In the genomic region with DNA sequence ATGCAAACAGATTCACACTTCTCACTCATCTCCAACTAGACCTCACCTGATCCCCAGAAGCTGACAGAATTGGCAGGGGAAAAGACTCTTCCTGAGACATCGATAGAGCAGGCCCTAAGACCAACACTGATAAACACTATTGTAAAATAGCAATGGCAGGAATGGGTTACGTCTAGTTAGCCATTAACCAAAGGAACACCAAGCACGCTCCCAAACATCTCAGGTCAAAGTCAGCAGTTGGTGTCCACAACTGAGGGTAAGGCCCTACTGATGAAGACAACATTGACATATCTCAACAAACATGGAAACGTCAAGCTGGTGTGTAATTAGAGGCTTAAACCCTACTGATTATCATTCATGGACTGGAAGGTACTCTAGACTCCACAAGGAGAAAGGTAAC, we compare ENCODE assay signal across 28 mouse cellular contexts. TPM values are rescaled to one million over a fixed set of nuclear protein-coding genes. Genes with fewer than 3 reads are reported as not detected.
DNase-seq lines count a peak whose midpoint lies in the region; ATAC-seq and TF ChIP-seq lines count a peak whose summit lies in the region.
"Had no signal": no experiment of that assay in that cellular context is flagged by ENCODE, and none has a peak within 500 bp of the region (broad histone marks: within the 10 kb centered on the region; RNA-seq: fewer than 3 reads in every experiment).

No protein-coding gene starts in this region.

- H3K9me3 ChIP-seq in intestine, embryonic 16.5 days (ENCODE audit: control insufficient read depth, low read length) = no peaks in the 10 kb centered on the region
- no peaks in the 10 kb centered on the region for H3K9me3 ChIP-seq in intestine, embryonic 15.5 days
- peaks cover 4% of the 10 kb centered on the region; the same call in 1 of the 2 replicates for H3K9me3 ChIP-seq in kidney, embryonic 16.5 days (ENCODE audit: low read length)
- no peaks in the 10 kb centered on the region for H3K9me3 ChIP-seq in liver, embryonic 11.5 days (ENCODE audit: control insufficient read depth, low read length)
- no peaks in the 10 kb centered on the region; the same call in 1 of the 2 replicates for H3K9me3 ChIP-seq in liver, postnatal 0 days (ENCODE audit: low read length)
- no peaks in the 10 kb centered on the region for H3K9me3 ChIP-seq in forebrain, embryonic 13.5 days (replicated peaks)
- H3K9me3 ChIP-seq: embryonic facial prominence, embryonic 12.5 days; limb, embryonic 10.5 days; limb, embryonic 15.5 days; lung, embryonic 15.5 days; midbrain, embryonic 15.5 days; neural tube, embryonic 15.5 days; stomach, embryonic 15.5 days had no signal

- no peak overlapping the region for H3K9ac ChIP-seq in intestine, embryonic 16.5 days (ENCODE audit: low read depth, low read length)
- no peak overlapping the region for H3K9ac ChIP-seq in intestine, embryonic 15.5 days
- H3K9ac ChIP-seq in kidney, embryonic 16.5 days (replicated peaks; ENCODE audit: low read length) = no peak overlapping the region
- no peak overlapping the region for H3K9ac ChIP-seq in liver, embryonic 11.5 days (ENCODE audit: low read depth, low read length)
- no peak overlapping the region for H3K9ac ChIP-seq in liver, postnatal 0 days (replicated peaks)
- H3K9ac ChIP-seq in forebrain, embryonic 13.5 days = no peak overlapping the region
- H3K9ac ChIP-seq: embryonic facial prominence, embryonic 12.5 days; forebrain, embryonic 15.5 days; limb, embryonic 15.5 days; lung, embryonic 15.5 days; midbrain, embryonic 15.5 days; neural tube, embryonic 15.5 days; stomach, embryonic 15.5 days had no signal

- H3K27me3 ChIP-seq in intestine, embryonic 16.5 days (replicated peaks; ENCODE audit: control insufficient read depth, insufficient read depth, low read length) = no peaks in the 10 kb centered on the region
- no peaks in the 10 kb centered on the region for H3K27me3 ChIP-seq in intestine, embryonic 15.5 days (replicated peaks)
- no peaks in the 10 kb centered on the region for H3K27me3 ChIP-seq in kidney, embryonic 16.5 days (ENCODE audit: insufficient read depth, low read length)
- H3K27me3 ChIP-seq in liver, embryonic 11.5 days (replicated peaks; ENCODE audit: control insufficient read depth, insufficient read depth, low read length) = no peaks in the 10 kb centered on the region
- no peaks in the 10 kb centered on the region for H3K27me3 ChIP-seq in liver, postnatal 0 days (ENCODE audit: insufficient read depth, low read length)
- H3K27me3 ChIP-seq in forebrain, embryonic 13.5 days = no peaks in the 10 kb centered on the region
- H3K27me3 ChIP-seq: embryonic facial prominence, embryonic 12.5 days; forebrain, embryonic 15.5 days; limb, embryonic 15.5 days; lung, embryonic 15.5 days; midbrain, embryonic 15.5 days; neural tube, embryonic 15.5 days; Patski; stomach, embryonic 15.5 days had no signal

- TF ChIP-seq CTCF in liver, postnatal 0 days (IDR thresholded peaks at IDR 0.05; ENCODE audit: low read depth) = no peak

- H3K4me1 ChIP-seq in intestine, embryonic 16.5 days (ENCODE audit: control insufficient read depth, insufficient read depth, low read length) = no peaks in the 10 kb centered on the region
- no peaks in the 10 kb centered on the region for H3K4me1 ChIP-seq in intestine, embryonic 15.5 days (replicated peaks)
- no peaks in the 10 kb centered on the region for H3K4me1 ChIP-seq in kidney, embryonic 16.5 days (ENCODE audit: insufficient read depth, low read length)
- no peaks in the 10 kb centered on the region for H3K4me1 ChIP-seq in liver, embryonic 11.5 days (replicated peaks; ENCODE audit: control insufficient read depth, insufficient read depth, low read length)
- no peaks in the 10 kb centered on the region for H3K4me1 ChIP-seq in liver, postnatal 0 days (ENCODE audit: insufficient read depth)
- H3K4me1 ChIP-seq in forebrain, embryonic 13.5 days = no peaks in the 10 kb centered on the region
- H3K4me1 ChIP-seq: embryonic facial prominence, embryonic 12.5 days; forebrain, embryonic 15.5 days; limb, embryonic 10.5 days; limb, embryonic 15.5 days; lung, embryonic 15.5 days; midbrain, embryonic 10.5 days; midbrain, embryonic 15.5 days; neural tube, embryonic 15.5 days; stomach, embryonic 15.5 days had no signal

- no peak overlapping the region for H3K4me3 ChIP-seq in intestine, embryonic 16.5 days (ENCODE audit: low read length)
- H3K4me3 ChIP-seq in intestine, embryonic 15.5 days (replicated peaks) = no peak overlapping the region
- H3K4me3 ChIP-seq in kidney, embryonic 16.5 days (ENCODE audit: low read length) = no peak overlapping the region
- no peak overlapping the region for H3K4me3 ChIP-seq in liver, embryonic 11.5 days (ENCODE audit: low read depth, low read length)
- H3K4me3 ChIP-seq in liver, postnatal 0 days (ENCODE audit: low read depth, low read length) = no peak overlapping the region
- H3K4me3 ChIP-seq in forebrain, embryonic 13.5 days = no peak overlapping the region
- H3K4me3 ChIP-seq: embryonic facial prominence, embryonic 12.5 days; forebrain, embryonic 15.5 days; gastrocnemius, adult 2 months; limb, embryonic 10.5 days; limb, embryonic 15.5 days; lung, embryonic 15.5 days; midbrain, embryonic 10.5 days; midbrain, embryonic 15.5 days; neural tube, embryonic 15.5 days; stomach, embryonic 15.5 days had no signal

- H3K4me2 ChIP-seq in intestine, embryonic 16.5 days (ENCODE audit: low read depth, low read length) = no peak overlapping the region
- no peak overlapping the region for H3K4me2 ChIP-seq in intestine, embryonic 15.5 days (replicated peaks)
- no peak overlapping the region for H3K4me2 ChIP-seq in kidney, embryonic 16.5 days (replicated peaks; ENCODE audit: low read depth, low read length)
- H3K4me2 ChIP-seq in liver, embryonic 11.5 days = no peak overlapping the region
- no peak overlapping the region for H3K4me2 ChIP-seq in liver, postnatal 0 days (ENCODE audit: low read depth, low read length)
- H3K4me2 ChIP-seq in forebrain, embryonic 13.5 days = no peak overlapping the region
- H3K4me2 ChIP-seq: embryonic facial prominence, embryonic 12.5 days; forebrain, embryonic 15.5 days; limb, embryonic 15.5 days; lung, embryonic 15.5 days; midbrain, embryonic 15.5 days; neural tube, embryonic 15.5 days; stomach, embryonic 15.5 days had no signal

- 0 out of 2 replicates have a peak, but pooled peaks have one; percentile 8 for TF ChIP-seq EP300 in liver, postnatal 0 days (IDR thresholded peaks at IDR 0.05; ENCODE audit: low read depth)

- peak; percentile 44; the same call in 1 of the 2 replicates for ATAC-seq in intestine, embryonic 16.5 days
- ATAC-seq in intestine, embryonic 15.5 days = no peak
- no peak for ATAC-seq in kidney, embryonic 16.5 days (ENCODE audit: low FRiP score, low TSS enrichment)
- 0 out of 2 replicates have a peak, but pooled peaks have one; percentile 12 for ATAC-seq in liver, embryonic 11.5 days (replicated peaks; ENCODE audit: low FRiP score)
- peak; percentile 96 for ATAC-seq in liver, postnatal 0 days
- ATAC-seq in forebrain, embryonic 13.5 days = no peak
- ATAC-seq: forebrain, embryonic 15.5 days; hindbrain, postnatal 0 days; midbrain, embryonic 15.5 days; Patski had no signal

- no peak overlapping the region for H3K27ac ChIP-seq in intestine, embryonic 16.5 days (ENCODE audit: low read length)
- no peak overlapping the region for H3K27ac ChIP-seq in intestine, embryonic 15.5 days
- no peak overlapping the region for H3K27ac ChIP-seq in kidney, embryonic 16.5 days (ENCODE audit: low read length)
- no peak overlapping the region for H3K27ac ChIP-seq in liver, embryonic 11.5 days (ENCODE audit: low read depth, low read length)
- peak overlapping the region; percentile 80 for H3K27ac ChIP-seq in liver, postnatal 0 days (ENCODE audit: low read depth)
- no peak overlapping the region for H3K27ac ChIP-seq in forebrain, embryonic 13.5 days
- H3K27ac ChIP-seq: embryonic facial prominence, embryonic 12.5 days; forebrain, embryonic 15.5 days; gastrocnemius, adult 2 months; hindbrain, postnatal 0 days; kidney, postnatal 0 days; limb, embryonic 10.5 days; limb, embryonic 15.5 days; lung, embryonic 15.5 days; midbrain, embryonic 10.5 days; midbrain, embryonic 15.5 days; neural tube, embryonic 15.5 days; stomach, embryonic 15.5 days had no signal

- WGBS in intestine, embryonic 16.5 days = 70% methylated on average over 4 of the region's 4 CpGs
- WGBS in intestine, embryonic 15.5 days = 69% methylated on average over 4 of the region's 4 CpGs
- WGBS in kidney, embryonic 16.5 days = 87% methylated on average over 4 of the region's 4 CpGs
- 75% methylated on average over 4 of the region's 4 CpGs for WGBS in liver, embryonic 11.5 days
- WGBS in liver, postnatal 0 days (ENCODE audit: insufficient replicate concordance) = 66% methylated on average over 4 of the region's 4 CpGs
- 98% methylated on average over 4 of the region's 4 CpGs for WGBS in forebrain, embryonic 13.5 days

- peak; percentile 76 for DNase-seq in kidney, adult 9 months
- no peak for DNase-seq in liver, embryonic 11.5 days (ENCODE audit: low spot score)
- no peak for DNase-seq in liver, postnatal 0 days
- DNase-seq in adrenal gland, postnatal 4 days (ENCODE audit: low spot score in 2 of 2) = no peak
- DNase-seq: adrenal gland, postnatal 10 days; cerebellum, adult 11 months; cerebellum, adult 9-10 months; embryo, embryonic 11 days; gastrocnemius, adult 2 months; gastrocnemius, postnatal 36 days; retina, postnatal 1 day; right cerebral cortex, postnatal 14 days had no signal

- no peaks in the 10 kb centered on the region; the same call in 1 of the 2 replicates for H3K36me3 ChIP-seq in intestine, embryonic 16.5 days (ENCODE audit: control insufficient read depth, insufficient read depth, low read length)
- H3K36me3 ChIP-seq in intestine, embryonic 15.5 days = no peaks in the 10 kb centered on the region
- H3K36me3 ChIP-seq in kidney, embryonic 16.5 days (ENCODE audit: insufficient read depth, low read length) = peaks cover 19% of the 10 kb centered on the region; the same call in 1 of the 2 replicates
- H3K36me3 ChIP-seq in liver, embryonic 11.5 days (ENCODE audit: control insufficient read depth, insufficient read depth, low read length) = 0 out of 2 replicates have a peak, but pooled peaks cover 2% of the 10 kb centered on the region
- no peaks in the 10 kb centered on the region for H3K36me3 ChIP-seq in liver, postnatal 0 days (replicated peaks; ENCODE audit: insufficient read depth, low read length)
- peaks cover 47% of the 10 kb centered on the region for H3K36me3 ChIP-seq in forebrain, embryonic 13.5 days (ENCODE audit: poor library complexity, severe bottlenecking)
- H3K36me3 ChIP-seq: embryonic facial prominence, embryonic 12.5 days; limb, embryonic 15.5 days; midbrain, embryonic 15.5 days; stomach, embryonic 15.5 days had no signal

RNA-seq across cellular contexts. Expression of a gene that starts 39.6 kb away (rescaled TPM):
- polyA plus RNA-seq in intestine, embryonic 16.5 days (2015; fragmentation: Nextera tagmentation; extraction: Ambion mirVana) = 27.2 and 27.7 TPM in 2 replicates
- polyA plus RNA-seq in intestine, embryonic 15.5 days (2015; fragmentation: Nextera tagmentation; extraction: Ambion mirVana) = 24.0 and 25.7 TPM in 2 replicates
- polyA plus RNA-seq in kidney, embryonic 16.5 days (2015; fragmentation: Nextera tagmentation; extraction: Ambion mirVana) = 32.9 and 33.1 TPM in 2 replicates
- 17.6 and 21.7 TPM in 2 replicates for polyA plus RNA-seq in liver, embryonic 11.5 days (2014; fragmentation: Nextera tagmentation; extraction: Ambion mirVana)
- polyA plus RNA-seq in liver, postnatal 0 days (2015; fragmentation: Nextera tagmentation; extraction: Ambion mirVana) = 11.0 and 12.7 TPM in 2 replicates
- polyA plus RNA-seq in forebrain, embryonic 13.5 days (2015; fragmentation: Nextera tagmentation; extraction: Ambion mirVana) = 18.7 and 19.1 TPM in 2 replicates
- 10 to 100 TPM; 20.3 to 21.3 TPM for total RNA-seq in adrenal gland, postnatal 4 days (2021)

Comparison
In these comparisons a context has a peak if more than half of its experiments do, and no peak if none do; other contexts are left out.
1. ATAC-seq: peak in intestine, embryonic 16.5 days (single experiment), liver, embryonic 11.5 days (single experiment) and liver, postnatal 0 days (single experiment); none in intestine, embryonic 15.5 days (single experiment), kidney, embryonic 16.5 days (single experiment) and forebrain, embryonic 13.5 days (single experiment).